Mouse (Mus musculus) embryonic fibroblast, embryonic 13.5 days (primary cell): ENCODE measurements around the gene Pzp.

ENCODE experiments used
- CTCF ChIP-seq: IDR thresholded peaks from 2 replicates; pipeline ENCODE4 v1.5.1; 2011; ENCODE audit warnings: mild to moderate bottlenecking, control low read depth, low read length, moderate library complexity, borderline replicate concordance; ENCODE audit not compliant: insufficient read depth
- POLR2A ChIP-seq: IDR thresholded peaks from 2 replicates; pipeline ENCODE4 v1.6.1; 2011; ENCODE audit warnings: low read depth, mild to moderate bottlenecking, control low read depth, low read length, moderate library complexity

DNA sequence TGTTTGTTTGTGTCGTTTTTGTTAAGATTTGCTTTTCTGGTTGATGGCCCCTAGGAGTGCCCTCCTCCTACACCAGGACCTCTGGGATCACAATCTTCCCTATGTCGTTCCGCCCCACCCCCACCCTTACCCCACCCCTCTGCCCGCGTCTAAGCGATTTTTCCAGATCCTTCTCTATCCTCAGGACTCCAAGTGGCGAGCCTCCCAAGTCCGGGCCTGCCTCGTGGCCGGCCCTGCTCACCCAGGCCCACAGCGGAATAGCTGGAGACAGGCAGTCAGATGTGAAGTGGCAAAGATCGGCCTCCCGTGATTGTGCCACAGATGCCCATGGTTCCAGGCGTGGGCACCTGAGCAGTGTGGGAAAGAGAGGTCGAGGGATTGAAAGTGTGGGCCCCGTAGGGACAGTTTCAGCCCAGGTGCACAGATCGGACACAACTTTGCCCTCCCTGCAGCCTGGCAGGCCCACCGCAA is 87.6 kb downstream of the Pzp start:
- TF ChIP-seq CTCF: no peak
- TF ChIP-seq POLR2A: no peak; the same call in 1 of the 2 replicates
